Mouse (Mus musculus) limb, embryonic 11.5 days (tissue): ENCODE measurements around the gene Hmcn1. TPM values are rescaled to one million over a fixed set of nuclear protein-coding genes. Genes with fewer than 3 reads are reported as not detected.

ENCODE experiments used
- ATAC-seq: fragments of 200-750 bp; cut with Nextera tagmentation; 2 replicates; pipeline ENCODE4 v1.8.0; 2017; ENCODE audit warnings: low read depth; ENCODE audit not compliant: insufficient number of reproducible peaks, low FRiP score, low TSS enrichment
- DNase-seq: peaks from one replicate; pipeline ENCODE4 v3.0.0-alpha.2; 2015; ENCODE audit warnings: low spot score
- H3K27ac ChIP-seq: fragments of 300-500 bp; sonication (generic); replicated peaks from 2 replicates; pipeline ENCODE4 v1.5.1; 2014; ENCODE audit warnings: low read depth, mild to moderate bottlenecking, low read length
- H3K27me3 ChIP-seq: fragments of 300-500 bp; sonication (generic); 2 replicates; pipeline ENCODE4 v1.6.1; 2014; ENCODE audit warnings: mild to moderate bottlenecking, low read length, mixed read lengths; ENCODE audit not compliant: control insufficient read depth, insufficient read depth
- H3K36me3 ChIP-seq: fragments of 300-500 bp; sonication (generic); 2 replicates; pipeline ENCODE4 v1.6.1; 2014; ENCODE audit warnings: mild to moderate bottlenecking, low read length, moderate library complexity, mixed read lengths; ENCODE audit not compliant: control insufficient read depth, insufficient read depth
- H3K4me1 ChIP-seq: fragments of 300-500 bp; sonication (generic); 2 replicates; pipeline ENCODE4 v1.6.1; 2014; ENCODE audit warnings: low read length, mixed read lengths; ENCODE audit not compliant: control insufficient read depth, insufficient read depth
- H3K4me2 ChIP-seq: fragments of 300-500 bp; sonication (generic); 2 replicates; pipeline ENCODE4 v1.6.1; 2014; ENCODE audit warnings: low read depth, mild to moderate bottlenecking, moderate library complexity; ENCODE audit not compliant: severe bottlenecking
- H3K4me3 ChIP-seq: fragments of 300-500 bp; sonication (generic); 2 replicates; pipeline ENCODE4 v1.5.1; 2014; ENCODE audit warnings: low read depth, low read length
- H3K9ac ChIP-seq: fragments of 300-500 bp; sonication (generic); 2 replicates; pipeline ENCODE4 v1.6.1; 2014; ENCODE audit warnings: mild to moderate bottlenecking, low read length
- H3K9me3 ChIP-seq: fragments of 300-500 bp; sonication (generic); 2 replicates; pipeline ENCODE4 v1.6.1; 2016; ENCODE audit warnings: low read length; ENCODE audit not compliant: control insufficient read depth
- WGBS: fragments of 180-500 bp; shearing (Covaris S2); extraction: QIAGEN DNeasy Blood & Tissue Kit; methylation state at CpG from one replicate; pipeline ENCODE4 v1.1.7; 2014; 5-methylcytosine and 5-hydroxymethylcytosine counted together
- polyA plus RNA-seq: library from polyadenylated mRNA; unstranded; fragments of >200 nt; fragmentation: Nextera tagmentation; extraction: Ambion mirVana; gene quantifications from 2 replicates; pipeline ENCODE4 v1.2.1, GENCODE M21; 2014

The Hmcn1 gene
- polyA plus RNA-seq, 1 experiment from 2014 or later: 28.0 TPM

GRCm38 (mm10) chr1:150573407-150573806, 419.8 kb downstream of the Hmcn1 start:
- no peaks in the 10 kb centered on the region for H3K36me3 ChIP-seq
- H3K4me2 ChIP-seq: no peak overlapping the region
- no peak overlapping the region for H3K27ac ChIP-seq
- H3K4me3 ChIP-seq: no peak overlapping the region
- DNase-seq (no peak), ATAC-seq (no peak)
- H3K9me3 ChIP-seq: no peaks in the 10 kb centered on the region
- no peak overlapping the region for H3K9ac ChIP-seq
- no peaks in the 10 kb centered on the region for H3K27me3 ChIP-seq
- H3K4me1 ChIP-seq: peaks cover 3% of the 10 kb centered on the region; the same call in 1 of the 2 replicates
- WGBS: 95% methylated on average over 8 of the region's 8 CpGs

- Histone ChIP-seq H3K4me2 (no peak overlapping the region), H3K36me3 (no peaks in the 10 kb centered on the region), H3K27ac (no peak overlapping the region), H3K27me3 (no peaks in the 10 kb centered on the region), H3K4me1 (peaks cover 3% of the 10 kb centered on the region; the same call in 1 of the 2 replicates), H3K4me3 (no peak overlapping the region), H3K9ac (no peak overlapping the region), H3K9me3 (no peaks in the 10 kb centered on the region)
- 29% methylated on average over 4 of the region's 4 CpGs for WGBS
- DNase-seq: no peak
- no peak for ATAC-seq
Observed at GRCm38 (mm10) chr1:150570562-150571156, 422.6 kb downstream of the Hmcn1 start.

- no peaks in the 10 kb centered on the region for H3K9me3 ChIP-seq
- H3K4me1 ChIP-seq: peaks cover 3% of the 10 kb centered on the region; the same call in 1 of the 2 replicates
- ATAC-seq (no peak), DNase-seq (no peak)
- H3K9ac ChIP-seq: no peak overlapping the region
- H3K27ac ChIP-seq: no peak overlapping the region
- WGBS: 86% methylated on average over 5 of the region's 5 CpGs
- H3K36me3 ChIP-seq: no peaks in the 10 kb centered on the region
- H3K27me3 ChIP-seq: no peaks in the 10 kb centered on the region
- no peak overlapping the region for H3K4me3 ChIP-seq
- H3K4me2 ChIP-seq: no peak overlapping the region
Observed at GRCm38 (mm10) chr1:150569820-150570543, 423.3 kb downstream of the Hmcn1 start.

- WGBS: 94% methylated on average over 4 of the region's 4 CpGs
- Histone ChIP-seq H3K9ac (no peak overlapping the region), H3K4me2 (no peak overlapping the region), H3K27me3 (no peaks in the 10 kb centered on the region), H3K27ac (no peak overlapping the region), H3K4me3 (no peak overlapping the region), H3K9me3 (no peaks in the 10 kb centered on the region), H3K36me3 (no peaks in the 10 kb centered on the region; the same call in 1 of the 2 replicates), H3K4me1 (no peaks in the 10 kb centered on the region)
- DNase-seq (no peak), ATAC-seq (no peak)
Observed at GRCm38 (mm10) chr1:150566287-150566686, 426.9 kb downstream of the Hmcn1 start.

GRCm38 (mm10) chr1:150556621-150557020, 436.6 kb downstream of the Hmcn1 start:
- 75% methylated on average over 3 of the region's 3 CpGs for WGBS
- no peak overlapping the region for H3K4me3 ChIP-seq

GRCm38 (mm10) chr1:150551390-150551789, 441.8 kb downstream of the Hmcn1 start:
- WGBS: 92% methylated on average over 1 of the region's 1 CpGs
- no peak for DNase-seq
- Histone ChIP-seq H3K4me2 (no peak overlapping the region), H3K4me1 (no peaks in the 10 kb centered on the region), H3K27ac (no peak overlapping the region), H3K27me3 (no peaks in the 10 kb centered on the region), H3K9ac (no peak overlapping the region), H3K9me3 (no peaks in the 10 kb centered on the region), H3K4me3 (no peak overlapping the region), H3K36me3 (no peaks in the 10 kb centered on the region)
- no peak for ATAC-seq

More at GRCm38 (mm10) chr1:150556621-150557020, 436.6 kb downstream of the Hmcn1 start:
- H3K9ac ChIP-seq: no peak overlapping the region
- H3K36me3 ChIP-seq: no peaks in the 10 kb centered on the region
- H3K27ac ChIP-seq: no peak overlapping the region
- no peaks in the 10 kb centered on the region for H3K9me3 ChIP-seq
- no peaks in the 10 kb centered on the region for H3K4me1 ChIP-seq
- ATAC-seq (no peak), DNase-seq (no peak)
- H3K4me2 ChIP-seq: no peak overlapping the region
- H3K27me3 ChIP-seq: no peaks in the 10 kb centered on the region

- ATAC-seq (no peak), DNase-seq (no peak)
- H3K9me3 ChIP-seq: no peaks in the 10 kb centered on the region
- H3K4me2 ChIP-seq: no peak overlapping the region
- no peak overlapping the region for H3K4me3 ChIP-seq
- peaks cover 16% of the 10 kb centered on the region for H3K4me1 ChIP-seq
- no peaks in the 10 kb centered on the region for H3K36me3 ChIP-seq
- WGBS: 33% methylated on average over 3 of the region's 3 CpGs
- H3K9ac ChIP-seq: no peak overlapping the region
- no peak overlapping the region for H3K27ac ChIP-seq
- H3K27me3 ChIP-seq: no peaks in the 10 kb centered on the region
Observed at GRCm38 (mm10) chr1:150546463-150546862, 446.8 kb downstream of the Hmcn1 start.

GRCm38 (mm10) chr1:150540267-150540666, 453.0 kb downstream of the Hmcn1 start:
- no peak overlapping the region for H3K4me3 ChIP-seq
- ATAC-seq (peak; percentile 81), DNase-seq (peak; percentile 79)
- no peak overlapping the region for H3K9ac ChIP-seq
- WGBS: 10% methylated on average over 5 of the region's 5 CpGs
- H3K27me3 ChIP-seq: no peaks in the 10 kb centered on the region
- no peak overlapping the region for H3K27ac ChIP-seq
- no peak overlapping the region for H3K4me2 ChIP-seq
- H3K36me3 ChIP-seq: no peaks in the 10 kb centered on the region
- no peaks in the 10 kb centered on the region for H3K9me3 ChIP-seq
- peaks cover 24% of the 10 kb centered on the region for H3K4me1 ChIP-seq
